Mouse (Mus musculus): ENCODE results near the gene Emp3.
A peak's percentile ranks its signal among the peaks of the same experiment; 100 is the strongest.

The Emp3 gene

GRCm38 (mm10) chr7:45870282-45871058 is 50.7 kb downstream of the Emp3 start:
- DNase-seq (ENCODE audit: low spot score in 2 of 2) = peak; percentile 62 to 64

- peak; percentile 42 to 54 for DNase-seq (ENCODE audit: low spot score in 2 of 2)
Observed at GRCm38 (mm10) chr7:45869787-45870186, 51.4 kb downstream of the Emp3 start.

GRCm38 (mm10) chr7:45869107-45869670 is 52.0 kb downstream of the Emp3 start:
- DNase-seq (ENCODE audit: low spot score in 2 of 2) = peak in 1 of 2 experiments; percentile 48
